Mouse (Mus musculus) kidney, postnatal 0 days (tissue): ENCODE results near the gene Clec2d. TPM values are rescaled to one million over a fixed set of nuclear protein-coding genes. Genes with fewer than 3 reads are reported as not detected.

ENCODE experiments used
- ATAC-seq: fragments of 200-750 bp; cut with Nextera tagmentation; replicated peaks from 2 replicates; pipeline ENCODE4 v1.8.0; 2017; ENCODE audit warnings: low read depth, moderate number of reproducible peaks, moderate TSS enrichment, moderate library complexity; ENCODE audit not compliant: low FRiP score
- DNase-seq: peaks from one replicate; pipeline ENCODE4 v3.0.0-alpha.2; 2016; ENCODE audit warnings: low spot score
- H3K27ac ChIP-seq: fragments of 300-500 bp; sonication (generic); 2 replicates; pipeline ENCODE4 v1.5.1; 2014; ENCODE audit warnings: mild to moderate bottlenecking
- H3K27me3 ChIP-seq: fragments of 300-500 bp; sonication (generic); 2 replicates; pipeline ENCODE4 v1.6.1; 2014; ENCODE audit warnings: low read length, mixed read lengths; ENCODE audit not compliant: insufficient read depth
- H3K36me3 ChIP-seq: fragments of 300-500 bp; sonication (generic); 2 replicates; pipeline ENCODE4 v1.6.1; 2014; ENCODE audit warnings: low read length, mixed read lengths; ENCODE audit not compliant: insufficient read depth
- H3K4me1 ChIP-seq: fragments of 300-500 bp; sonication (generic); replicated peaks from 2 replicates; pipeline ENCODE4 v1.6.1; 2014; ENCODE audit warnings: antibody characterized with exemption, low read length, mixed read lengths; ENCODE audit not compliant: insufficient read depth
- H3K4me2 ChIP-seq: fragments of 300-500 bp; sonication (generic); 2 replicates; pipeline ENCODE4 v1.6.1; 2014; ENCODE audit warnings: mild to moderate bottlenecking, low read length, moderate library complexity, mixed read lengths
- H3K4me3 ChIP-seq: fragments of 300-500 bp; sonication (generic); replicated peaks from 2 replicates; pipeline ENCODE4 v1.5.1; 2014; ENCODE audit warnings: low read depth, low read length
- H3K9ac ChIP-seq: fragments of 300-500 bp; sonication (generic); 2 replicates; pipeline ENCODE4 v1.6.1; 2014; ENCODE audit warnings: low read depth, low read length
- H3K9me3 ChIP-seq: fragments of 300-500 bp; sonication (generic); replicated peaks from 2 replicates; pipeline ENCODE4 v1.6.1; 2016; ENCODE audit warnings: low read length, inconsistent platforms, mixed read lengths
- CTCF ChIP-seq: IDR thresholded peaks from 2 replicates; pipeline ENCODE4 v1.5.1; 2016; ENCODE audit warnings: antibody characterized with exemption, low read depth, mild to moderate bottlenecking, moderate library complexity
- WGBS: fragments of 180-500 bp; shearing (Covaris S2); extraction: QIAGEN DNeasy Blood & Tissue Kit; methylation state at CpG from one replicate; pipeline ENCODE4 v1.1.7; 2014; 5-methylcytosine and 5-hydroxymethylcytosine counted together
- polyA plus RNA-seq: library from polyadenylated mRNA; unstranded; fragments of >200 nt; fragmentation: Nextera tagmentation; extraction: Ambion mirVana; gene quantifications from 2 replicates; pipeline ENCODE4 v1.2.1, GENCODE M21; 2015

The Clec2d gene
- polyA plus RNA-seq, 1 experiment from 2014 or later: 1.0 TPM

DNA sequence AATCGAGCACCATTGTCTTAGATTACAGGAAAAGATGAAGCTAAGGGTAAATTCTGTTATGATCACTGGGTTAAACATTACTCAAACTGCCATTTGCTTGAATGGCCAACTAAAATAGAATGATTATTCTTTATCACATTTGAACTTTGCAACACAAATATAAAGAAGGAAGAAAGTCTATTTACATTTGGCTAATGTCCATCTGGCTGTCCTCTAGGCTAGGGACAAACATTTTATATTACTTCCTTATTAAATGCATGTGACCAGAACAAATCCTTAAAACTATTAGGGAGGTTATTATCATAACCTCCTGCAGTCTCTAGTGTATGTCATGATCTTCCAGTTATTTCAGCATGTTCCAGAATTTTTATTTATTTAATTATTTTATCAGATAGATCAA, 33.1 kb downstream of the Clec2d start:
- DNase-seq (peak; percentile 91), ATAC-seq (peak; percentile 65; the same call in 1 of the 2 replicates)
- H3K36me3 ChIP-seq: no peaks in the 10 kb centered on the region
- no peak overlapping the region for H3K4me3 ChIP-seq
- H3K4me1 ChIP-seq: peaks cover 14% of the 10 kb centered on the region; the same call in 1 of the 2 replicates
- no peak overlapping the region for H3K9ac ChIP-seq
- WGBS: 32% methylated on average over 1 of the region's 1 CpGs
- no peaks in the 10 kb centered on the region for H3K9me3 ChIP-seq
- TF ChIP-seq CTCF: no peak
- H3K27ac ChIP-seq: no peak overlapping the region
- no peak overlapping the region for H3K4me2 ChIP-seq
- no peaks in the 10 kb centered on the region for H3K27me3 ChIP-seq

DNA sequence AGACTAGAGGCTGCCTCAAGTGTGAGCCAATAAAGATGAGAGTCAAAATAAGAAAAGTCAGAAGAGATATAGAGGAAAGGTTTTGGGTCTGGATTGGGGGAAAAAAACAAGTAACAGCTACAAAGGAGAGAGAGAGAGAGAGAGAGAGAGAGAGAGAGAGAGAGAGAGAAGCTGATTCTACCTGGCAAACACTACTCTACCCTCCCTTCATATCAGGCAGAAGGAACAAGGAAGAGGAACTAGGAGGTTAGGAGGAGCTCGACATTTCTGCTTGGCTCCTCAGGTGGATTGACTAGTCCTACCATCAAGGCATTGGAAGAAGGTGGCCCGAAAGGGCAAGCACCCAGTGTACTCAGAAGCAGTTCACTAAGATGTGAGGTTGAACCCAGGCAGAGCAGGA, 33.8 kb downstream of the Clec2d start:
- Histone ChIP-seq H3K27me3 (no peaks in the 10 kb centered on the region), H3K36me3 (no peaks in the 10 kb centered on the region), H3K4me3 (no peak overlapping the region), H3K9me3 (no peaks in the 10 kb centered on the region), H3K27ac (peak overlapping the region; percentile 74), H3K4me2 (no peak overlapping the region), H3K9ac (no peak overlapping the region), H3K4me1 (peaks cover 14% of the 10 kb centered on the region; the same call in 1 of the 2 replicates)
- no peak for TF ChIP-seq CTCF
- WGBS: 82% methylated on average over 2 of the region's 2 CpGs
- no peak for DNase-seq
- ATAC-seq: no peak

DNA sequence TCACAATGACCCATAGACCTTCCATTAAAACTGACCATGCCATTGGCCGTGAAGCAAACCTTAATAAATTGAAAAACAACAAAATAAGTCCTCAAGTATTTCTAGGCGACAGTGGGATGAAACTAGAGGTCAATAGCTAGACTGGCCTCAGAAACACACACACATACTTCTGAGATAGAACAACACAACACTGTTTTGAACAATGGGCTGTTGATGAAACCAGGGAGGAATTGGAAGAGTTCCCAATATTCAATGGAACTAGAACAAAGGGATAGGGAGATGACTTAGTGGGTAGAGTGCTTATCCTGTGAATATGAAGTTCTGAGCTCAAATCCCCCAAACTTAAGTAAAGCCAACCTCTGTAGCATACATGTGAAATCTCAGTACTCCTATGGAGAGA, 34.6 kb downstream of the Clec2d start:
- TF ChIP-seq CTCF: no peak
- H3K9me3 ChIP-seq: no peaks in the 10 kb centered on the region
- ATAC-seq: no peak
- no peak overlapping the region for H3K4me3 ChIP-seq
- H3K4me1 ChIP-seq: peaks cover 14% of the 10 kb centered on the region; the same call in 1 of the 2 replicates
- H3K4me2 ChIP-seq: no peak overlapping the region
- DNase-seq: no peak
- 75% methylated on average over 2 of the region's 2 CpGs for WGBS
- H3K9ac ChIP-seq: no peak overlapping the region
- no peaks in the 10 kb centered on the region for H3K27me3 ChIP-seq
- H3K27ac ChIP-seq: 0 out of 2 replicates have a peak overlapping the region, but pooled peaks have one; percentile 71
- H3K36me3 ChIP-seq: no peaks in the 10 kb centered on the region

DNA sequence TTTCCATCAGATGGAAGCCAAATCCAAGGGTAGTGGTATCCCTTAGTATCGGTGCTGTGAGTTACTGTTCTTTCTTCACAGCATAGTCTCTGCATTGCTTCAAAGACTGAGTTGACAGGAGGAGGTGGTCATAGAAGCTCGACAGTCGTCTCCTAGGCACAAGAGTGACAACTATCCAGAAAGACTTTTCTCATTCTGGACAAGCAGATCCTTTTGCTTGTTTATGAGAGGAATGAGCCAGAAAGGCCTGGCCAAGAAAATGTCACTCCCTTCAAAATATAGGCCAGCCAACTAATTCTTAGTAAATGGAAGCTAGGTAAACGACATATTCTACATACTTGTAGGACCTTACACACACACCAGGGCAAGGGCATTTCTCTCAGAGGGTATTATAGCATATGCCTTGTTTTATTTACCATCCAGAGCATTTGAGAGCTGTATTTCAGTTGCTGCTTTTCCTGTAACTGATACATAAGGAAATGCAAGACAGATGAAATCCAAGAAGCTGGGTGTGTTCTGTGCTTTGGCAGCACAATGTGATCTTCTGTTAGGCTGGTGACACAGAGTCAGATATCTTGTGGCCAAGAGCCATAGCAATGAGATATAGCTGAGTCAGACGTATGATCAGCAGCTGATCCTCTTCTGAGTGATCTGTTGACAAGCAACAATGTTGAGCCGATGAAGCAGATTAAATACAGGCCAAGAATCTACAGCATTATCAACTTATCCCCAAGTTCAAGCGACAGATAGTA, 35.6 kb downstream of the Clec2d start:
- Histone ChIP-seq H3K9me3 (no peaks in the 10 kb centered on the region), H3K27me3 (no peaks in the 10 kb centered on the region), H3K4me2 (no peak overlapping the region), H3K4me3 (no peak overlapping the region), H3K9ac (no peak overlapping the region), H3K4me1 (peaks cover 14% of the 10 kb centered on the region; the same call in 1 of the 2 replicates), H3K27ac (peak overlapping the region; percentile 71), H3K36me3 (no peaks in the 10 kb centered on the region)
- no peak for ATAC-seq
- DNase-seq: no peak
- TF ChIP-seq CTCF: no peak
- 55% methylated on average over 7 of the region's 7 CpGs for WGBS

DNA sequence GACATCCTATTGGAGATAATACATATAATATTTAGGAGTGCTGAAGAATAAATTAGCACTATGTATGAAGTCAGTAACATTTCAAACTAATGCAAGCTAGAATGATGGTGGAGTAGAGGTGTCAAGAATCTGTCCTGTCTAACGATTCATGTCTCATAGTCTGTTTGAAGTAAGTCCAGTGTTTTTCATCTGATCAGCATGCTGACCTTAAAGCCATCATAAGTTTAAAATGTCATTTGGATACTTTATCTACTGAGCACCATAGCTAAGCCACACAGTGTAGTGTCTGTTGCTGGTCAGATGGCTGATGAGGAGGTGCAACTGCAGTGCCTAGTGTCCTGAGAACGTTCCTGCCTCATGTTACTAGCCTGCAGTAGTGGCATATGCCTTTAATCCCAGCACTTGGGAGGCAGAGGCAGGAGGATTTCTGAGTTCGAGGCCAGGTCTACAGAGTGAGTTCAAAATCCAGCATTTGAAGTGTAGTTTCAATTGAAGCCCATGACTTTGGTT, 36.4 kb downstream of the Clec2d start:
- Histone ChIP-seq H3K4me2 (no peak overlapping the region), H3K27me3 (no peaks in the 10 kb centered on the region), H3K9ac (no peak overlapping the region), H3K4me1 (peaks cover 14% of the 10 kb centered on the region; the same call in 1 of the 2 replicates), H3K36me3 (no peaks in the 10 kb centered on the region), H3K9me3 (no peaks in the 10 kb centered on the region), H3K4me3 (no peak overlapping the region), H3K27ac (0 out of 2 replicates have a peak overlapping the region, but pooled peaks have one; percentile 71)
- ATAC-seq (no peak), DNase-seq (no peak)
- WGBS: 82% methylated on average over 3 of the region's 3 CpGs
- TF ChIP-seq CTCF: no peak

DNA sequence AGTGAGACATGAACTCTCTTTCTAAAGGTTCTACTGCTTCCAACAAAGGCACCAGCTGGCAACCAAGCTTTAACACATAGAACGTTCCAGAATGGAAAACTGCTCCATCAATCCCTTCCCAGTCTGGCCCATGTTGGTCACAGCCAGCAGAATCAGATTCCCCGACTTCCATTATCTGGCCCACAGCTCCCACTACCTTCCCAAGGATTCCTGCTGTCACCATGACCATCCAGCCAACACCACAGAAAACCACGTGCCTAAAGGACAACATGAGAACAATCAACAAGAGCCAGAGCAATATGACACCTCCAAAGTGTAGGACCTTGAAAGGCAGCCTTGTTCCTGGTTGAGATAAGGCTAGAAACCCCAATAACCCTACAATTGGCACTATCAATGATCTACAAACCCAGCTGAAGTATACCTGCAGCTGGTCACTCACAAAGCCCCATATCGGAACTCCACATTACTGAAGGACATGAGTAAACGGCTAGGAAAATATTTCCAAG, 37.8 kb downstream of the Clec2d start:
- Histone ChIP-seq H3K4me2 (no peak overlapping the region), H3K9ac (no peak overlapping the region), H3K9me3 (no peaks in the 10 kb centered on the region), H3K4me1 (0 out of 2 replicates have a peak, but pooled peaks cover 8% of the 10 kb centered on the region), H3K27ac (peak overlapping the region; percentile 47; the same call in 1 of the 2 replicates), H3K4me3 (no peak overlapping the region), H3K36me3 (no peaks in the 10 kb centered on the region), H3K27me3 (no peaks in the 10 kb centered on the region)
- DNase-seq (no peak), ATAC-seq (no peak)
- TF ChIP-seq CTCF: no peak
- 82% methylated on average over 5 of the region's 5 CpGs for WGBS
